Mouse (Mus musculus) spleen, postnatal 10 days (tissue): ENCODE results near the gene L3mbtl3.

Source experiments
- DNase-seq, 2 experiments: peaks; one replicate each; pipeline ENCODE4 v3.0.0; 2021 to 2022; ENCODE audit warnings: low spot score in 2 of 2

Gene L3mbtl3

GRCm38 (mm10) chr10:26375790-26376545 lies at the start of gene L3mbtl3:
L3mbtl3 (minus strand) TSS chr10:26375971.
- DNase-seq: peak; percentile 54 to 85

DNA sequence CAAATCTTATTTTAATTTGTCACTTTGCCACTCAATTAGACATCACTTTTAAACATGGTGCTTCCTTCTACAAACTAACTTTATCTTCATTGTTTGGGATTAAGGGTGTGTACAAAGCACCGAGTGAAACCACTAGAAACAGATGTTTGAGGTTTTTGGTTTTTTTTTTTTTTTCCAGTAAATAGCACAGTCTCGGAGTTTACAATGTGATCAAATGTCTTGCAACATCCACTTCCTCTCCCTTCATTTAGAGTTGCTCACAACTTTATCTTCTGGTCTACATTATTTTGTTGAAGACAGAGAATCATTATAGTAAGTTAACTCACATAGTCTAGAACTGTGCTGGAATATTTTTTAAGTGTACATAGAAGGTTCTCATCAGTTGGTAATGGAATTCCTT lies 45.4 kb upstream of the L3mbtl3 start:
- DNase-seq: no peak

- DNase-seq: no peak
Measured at GRCm38 (mm10) chr10:26388656-26389055, 12.9 kb upstream of the L3mbtl3 start.

GRCm38 (mm10) chr10:26377332-26377602 lies 1.5 kb upstream of the L3mbtl3 start:
- DNase-seq: no peak

GRCm38 (mm10) chr10:26376546-26377331 lies 968 bp upstream of the L3mbtl3 start:
- DNase-seq: peak in 1 of 2 experiments; percentile 18

GRCm38 (mm10) chr10:26375351-26375751 lies 420 bp downstream of the L3mbtl3 start:
- DNase-seq: peak; percentile 4 to 28

DNA sequence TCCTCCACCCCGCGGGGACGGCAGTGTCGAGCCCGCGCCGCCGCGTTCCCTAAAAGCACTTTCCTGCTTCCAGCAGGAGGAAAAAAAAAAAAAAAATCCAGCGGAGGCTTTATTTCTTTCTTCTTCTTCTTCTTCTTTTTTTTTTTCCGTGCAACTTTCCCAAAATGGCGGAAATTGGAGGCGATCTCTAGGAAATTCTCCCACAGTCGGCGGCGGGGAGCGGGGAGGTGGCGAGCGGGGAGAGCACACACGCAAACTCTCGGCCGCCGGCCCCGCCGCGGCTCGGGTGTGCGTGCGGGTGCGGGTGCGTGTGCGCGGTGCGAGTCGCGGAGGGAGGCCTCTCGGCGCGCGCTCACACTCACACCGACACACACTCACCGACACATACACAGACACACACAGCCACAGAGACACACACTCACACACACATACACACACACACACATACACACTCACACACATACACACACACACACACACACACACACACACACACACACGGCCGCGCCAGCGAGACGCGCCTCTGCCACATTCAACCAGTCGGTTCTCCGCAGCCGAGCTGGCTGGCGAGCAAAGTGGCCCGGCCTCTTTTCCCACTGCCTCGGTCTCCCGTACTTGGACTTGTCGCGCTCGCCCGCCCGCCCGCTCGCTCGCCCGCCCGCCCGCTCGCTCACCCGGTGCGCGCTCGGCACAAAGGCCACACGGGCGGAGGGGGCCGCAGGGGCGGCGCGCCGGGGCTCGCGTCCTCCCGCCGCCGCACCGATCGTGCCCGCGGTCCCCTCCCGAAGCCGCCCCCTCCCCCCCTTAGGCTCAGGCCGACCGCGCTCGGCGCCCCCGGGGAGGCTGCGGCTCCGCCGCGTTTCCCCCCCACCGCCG lies 1.1 kb downstream of the L3mbtl3 start:
- peak; percentile 42 to 58 for DNase-seq

GRCm38 (mm10) chr10:26373951-26374435 lies 1.8 kb downstream of the L3mbtl3 start:
- DNase-seq: peak; percentile 53 to 64

GRCm38 (mm10) chr10:26372940-26373931 lies 2.5 kb downstream of the L3mbtl3 start:
- DNase-seq: peak; percentile 42 to 80

DNA sequence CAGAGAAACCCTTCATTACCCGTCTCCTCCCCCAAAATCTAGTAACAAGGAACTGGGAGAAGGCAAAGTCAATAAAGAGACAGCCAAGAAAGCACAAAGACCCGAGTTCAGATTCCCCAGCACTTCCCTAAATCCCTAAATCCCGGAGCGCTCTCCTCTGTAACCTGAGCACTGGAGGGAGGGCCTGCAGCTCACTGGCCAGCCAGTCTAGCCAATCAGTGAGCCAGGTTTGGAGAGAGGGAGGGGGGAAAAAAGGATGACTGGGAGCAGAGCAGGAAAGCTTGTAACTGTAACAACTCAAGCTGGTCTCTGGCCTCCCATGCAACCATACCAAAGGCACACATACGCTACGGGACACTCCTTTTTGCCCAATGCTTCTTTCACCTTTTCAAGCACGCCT lies 4.4 kb downstream of the L3mbtl3 start:
- no peak for DNase-seq

- DNase-seq: no peak
Measured at GRCm38 (mm10) chr10:26364942-26365341, 10.8 kb downstream of the L3mbtl3 start.

- DNase-seq: peak; percentile 6 to 20
Measured at GRCm38 (mm10) chr10:26364326-26364856, 11.4 kb downstream of the L3mbtl3 start.

GRCm38 (mm10) chr10:26363605-26364004 lies 12.2 kb downstream of the L3mbtl3 start:
- no peak for DNase-seq

DNA sequence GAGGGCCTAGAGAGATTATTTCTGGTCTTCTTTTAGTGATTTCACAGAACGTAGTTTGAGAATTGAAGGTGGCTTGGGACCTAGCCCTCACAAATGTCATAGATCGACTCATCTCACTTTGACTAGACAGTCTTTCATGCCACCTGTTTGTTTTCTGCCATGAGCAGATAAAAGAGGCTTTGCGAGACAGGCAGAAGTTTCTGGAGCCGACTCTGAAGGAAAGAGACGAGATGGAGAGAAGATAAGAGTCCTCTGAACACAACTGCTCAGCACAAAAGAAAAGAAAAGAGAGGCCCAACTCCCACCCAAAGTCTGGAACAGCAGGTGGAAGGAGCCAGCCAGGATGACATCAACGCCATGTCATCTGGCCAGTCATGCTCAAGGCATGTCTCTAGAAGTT lies 17.0 kb downstream of the L3mbtl3 start:
- DNase-seq: no peak

- no peak for DNase-seq
Measured at GRCm38 (mm10) chr10:26358231-26358630, 17.5 kb downstream of the L3mbtl3 start.

- no peak for DNase-seq
Measured at GRCm38 (mm10) chr10:26353781-26354180, 22.0 kb downstream of the L3mbtl3 start.

DNA sequence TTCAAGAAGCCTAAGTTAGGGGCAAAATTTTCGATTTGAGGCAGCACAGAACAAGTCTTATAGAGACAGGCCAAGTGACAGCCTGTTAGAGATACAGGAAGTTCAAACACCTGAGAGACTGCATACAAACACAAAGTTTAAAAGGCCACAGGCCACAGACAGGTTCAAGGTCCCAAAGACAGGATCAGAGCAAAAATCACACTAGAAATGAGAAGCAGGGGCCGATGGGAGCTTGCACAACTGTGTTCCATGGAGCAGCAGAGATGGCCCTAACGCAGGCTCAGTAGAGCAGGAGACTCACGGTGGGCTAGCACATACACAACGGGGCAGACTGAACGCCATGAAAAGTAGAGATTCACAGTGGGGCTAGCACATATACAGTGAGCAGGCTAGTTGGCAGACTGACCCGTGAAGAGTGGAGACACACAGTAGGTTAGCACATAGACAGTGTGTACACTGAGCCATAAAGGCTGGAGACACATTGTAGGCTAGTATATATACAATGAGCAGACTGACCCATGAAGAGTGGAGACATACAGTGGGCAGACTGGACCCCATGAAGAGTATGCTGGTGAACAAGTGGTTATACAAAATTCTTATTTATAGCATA lies 24.5 kb downstream of the L3mbtl3 start:
- no peak for DNase-seq

- DNase-seq: no peak
Measured at GRCm38 (mm10) chr10:26350153-26350552, 25.6 kb downstream of the L3mbtl3 start.

DNA sequence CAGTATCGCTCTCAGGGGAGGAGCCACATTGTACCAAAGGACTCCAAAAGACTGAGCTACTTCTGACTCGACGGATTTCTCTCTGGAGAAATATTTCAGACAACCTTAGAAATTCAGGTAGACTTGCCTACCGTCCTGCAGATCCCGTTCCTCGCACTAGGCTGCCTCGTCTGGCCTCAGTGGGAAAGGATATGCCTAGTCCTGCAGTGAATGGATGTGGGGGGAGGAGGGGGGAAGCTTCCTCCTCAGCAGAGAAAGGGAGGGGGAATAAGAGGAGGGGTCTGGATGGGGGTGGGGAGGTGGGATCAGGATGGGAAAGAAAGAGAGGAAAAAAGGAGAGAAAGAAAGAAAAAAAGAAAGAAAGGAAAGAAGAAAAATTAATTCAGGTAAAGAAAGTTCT lies 28.2 kb downstream of the L3mbtl3 start:
- no peak for DNase-seq

DNA sequence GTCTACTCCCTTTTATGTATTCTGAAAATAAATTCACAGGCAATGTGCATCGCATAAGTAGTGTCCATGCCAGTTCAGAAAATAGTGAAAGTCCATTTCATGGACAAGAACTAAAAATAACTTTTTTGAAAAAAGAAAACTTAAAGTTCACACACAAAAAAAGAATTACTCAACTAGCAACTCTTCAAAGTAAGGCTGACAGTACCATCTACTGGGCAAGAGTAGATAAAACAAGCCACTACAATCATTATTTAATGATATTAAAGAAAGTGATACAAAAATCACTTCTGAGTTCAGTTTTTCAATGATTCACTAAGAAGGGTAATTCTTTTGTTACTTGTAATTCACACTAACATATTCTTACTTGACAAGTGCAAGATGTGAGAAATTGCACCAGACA lies 29.9 kb downstream of the L3mbtl3 start:
- DNase-seq: no peak
